Mouse (Mus musculus) MEL (cell line): ENCODE data around the gene Dscam. TPM values are rescaled to one million over a fixed set of nuclear protein-coding genes. Genes with fewer than 3 reads are reported as not detected.

Source experiments
- DNase-seq: peaks from one replicate; pipeline ENCODE4 v3.0.0; 2011; ENCODE audit warnings: low read depth, low spot score
- H3K27ac ChIP-seq: 2 replicates; pipeline ENCODE4 v1.5.1; 2012; ENCODE audit warnings: low read depth, mild to moderate bottlenecking, control low read depth, low read length, moderate library complexity; ENCODE audit not compliant: control insufficient read depth
- H3K27me3 ChIP-seq, 2 experiments: fragments of 150-350 bp in 1 of 2; sonication (generic) in 1 of 2; 2 replicates each; pipeline ENCODE4 v1.6.1; 2012; ENCODE audit warnings: low read length in 2 of 2, mild to moderate bottlenecking in 2 of 2, improper control_type of control experiment in 1 of 2, moderate library complexity in 1 of 2; ENCODE audit not compliant: insufficient read depth in 2 of 2, control insufficient read depth in 1 of 2
- H3K36me3 ChIP-seq, 2 experiments: 2 replicates each; pipeline ENCODE4 v1.6.1; 2012 to 2014; ENCODE audit warnings: low read length in 2 of 2, improper control_type of control experiment in 1 of 2, inconsistent platforms in 1 of 2, mild to moderate bottlenecking in 1 of 2; ENCODE audit not compliant: insufficient read depth in 2 of 2, control insufficient read depth in 1 of 2
- H3K4me1 ChIP-seq, 2 experiments: fragments of 150-350 bp in 1 of 2; sonication (generic) in 1 of 2; 2 replicates each; pipeline ENCODE4 v1.6.1; 2012; ENCODE audit warnings: low read length in 2 of 2, improper control_type of control experiment in 1 of 2, mild to moderate bottlenecking in 1 of 2; ENCODE audit not compliant: insufficient read depth in 2 of 2, control insufficient read depth in 1 of 2
- H3K4me3 ChIP-seq, 2 experiments: fragments of 150-350 bp in 1 of 2; sonication (generic) in 1 of 2; 2 replicates each; pipeline ENCODE4 v1.5.1; 2012; ENCODE audit warnings: low read depth in 2 of 2, low read length in 2 of 2, mild to moderate bottlenecking in 2 of 2, moderate library complexity in 2 of 2, control low read depth in 1 of 2, improper control_type of control experiment in 1 of 2; ENCODE audit not compliant: control insufficient read depth in 1 of 2, insufficient read depth in 1 of 2
- H3K79me2 ChIP-seq: 2 replicates; pipeline ENCODE4 v1.6.1; 2012; ENCODE audit warnings: mild to moderate bottlenecking, low read length, moderate library complexity; ENCODE audit not compliant: control insufficient read depth, poor library complexity, insufficient read depth
- H3K9ac ChIP-seq: 2 replicates; pipeline ENCODE4 v1.6.1; 2012; ENCODE audit warnings: low read depth, mild to moderate bottlenecking, control low read depth, low read length, moderate library complexity; ENCODE audit not compliant: control insufficient read depth, poor library complexity, severe bottlenecking
- H3K9me3 ChIP-seq: fragments of 150-350 bp; sonication (generic); replicated peaks from 2 replicates; pipeline ENCODE4 v1.6.1; 2012; ENCODE audit warnings: mild to moderate bottlenecking, low read length, improper control_type of control experiment, moderate library complexity; ENCODE audit not compliant: insufficient read depth
- BHLHE40 ChIP-seq: IDR thresholded peaks from 2 replicates; pipeline ENCODE4 v1.6.1; 2012; ENCODE audit warnings: low read depth, mild to moderate bottlenecking, inconsistent platforms, low read length, improper control_type of control experiment, borderline replicate concordance
- ELF1 ChIP-seq: IDR thresholded peaks from 2 replicates; pipeline ENCODE4 v1.6.1; 2014; ENCODE audit warnings: low read depth, mild to moderate bottlenecking, inconsistent platforms, low read length, improper control_type of control experiment, moderate library complexity
- EP300 ChIP-seq, 2 experiments: IDR thresholded peaks; 2 replicates each; pipeline ENCODE4 v1.6.1; 2011; ENCODE audit warnings: improper control_type of control experiment in 2 of 2, low read length in 2 of 2, low read depth in 1 of 2, mild to moderate bottlenecking in 1 of 2
- MAX ChIP-seq: IDR thresholded peaks from 2 replicates; pipeline ENCODE4 v1.6.1; 2011; ENCODE audit warnings: low read length, improper control_type of control experiment
- MEF2A ChIP-seq: IDR thresholded peaks from 2 replicates; pipeline ENCODE4 v1.6.1; 2014; ENCODE audit warnings: low read depth, mild to moderate bottlenecking, inconsistent platforms, low read length, improper control_type of control experiment; ENCODE audit not compliant: poor library complexity, insufficient replicate concordance, severe bottlenecking; ENCODE audit errors: extremely low read depth
- MYB ChIP-seq: IDR thresholded peaks from 2 replicates; pipeline ENCODE4 v1.6.1; 2011; ENCODE audit warnings: mild to moderate bottlenecking, low read depth, low read length, improper control_type of control experiment
- MYC ChIP-seq: IDR thresholded peaks from 2 replicates; pipeline ENCODE4 v1.6.1; 2011; ENCODE audit warnings: low read depth, mild to moderate bottlenecking, low read length, improper control_type of control experiment, moderate library complexity
- NELFE ChIP-seq: IDR thresholded peaks from 2 replicates; pipeline ENCODE4 v1.6.1; 2011; ENCODE audit warnings: low read depth, low read length, improper control_type of control experiment
- NRF1 ChIP-seq: IDR thresholded peaks from 2 replicates; pipeline ENCODE4 v1.6.1; 2014; ENCODE audit warnings: low read depth, mild to moderate bottlenecking, inconsistent platforms, low read length, improper control_type of control experiment, moderate library complexity; ENCODE audit not compliant: poor library complexity, insufficient read depth, severe bottlenecking
- POLR2A ChIP-seq, 2 experiments: IDR thresholded peaks; 2 replicates each; pipeline ENCODE4 v1.6.1; 2011 to 2012; ENCODE audit warnings: low read length in 2 of 2, mild to moderate bottlenecking in 2 of 2, control low read depth in 1 of 2, improper control_type of control experiment in 1 of 2, low read depth in 1 of 2, moderate library complexity in 1 of 2; ENCODE audit not compliant: control insufficient read depth in 1 of 2, insufficient read depth in 1 of 2, poor library complexity in 1 of 2
- POLR2AphosphoS2 ChIP-seq: IDR thresholded peaks from 2 replicates; pipeline ENCODE4 v1.6.1; 2011; ENCODE audit warnings: low read length, improper control_type of control experiment
- POLR2AphosphoS5 ChIP-seq: IDR thresholded peaks from 2 replicates; pipeline ENCODE4 v1.6.1; 2012; ENCODE audit warnings: low read depth, borderline replicate concordance, mild to moderate bottlenecking, inconsistent platforms, low read length, moderate library complexity, mixed read lengths
- RCOR1 ChIP-seq: IDR thresholded peaks from 2 replicates; pipeline ENCODE4 v1.6.1; 2012; ENCODE audit warnings: low read depth, mild to moderate bottlenecking, inconsistent platforms, low read length, improper control_type of control experiment
- SIN3A ChIP-seq: IDR thresholded peaks from 2 replicates; pipeline ENCODE4 v1.6.1; 2012; ENCODE audit warnings: low read length, improper control_type of control experiment, inconsistent platforms
- TBP ChIP-seq: IDR thresholded peaks from 2 replicates; pipeline ENCODE4 v1.8.0; 2011; ENCODE audit warnings: low read depth, low read length, improper control_type of control experiment
- UBTF ChIP-seq: IDR thresholded peaks from 2 replicates; pipeline ENCODE4 v1.6.1; 2012; ENCODE audit warnings: low read depth, mild to moderate bottlenecking, inconsistent platforms, low read length, improper control_type of control experiment, moderate library complexity, borderline replicate concordance; ENCODE audit not compliant: insufficient read depth
- ZC3H11A ChIP-seq: IDR thresholded peaks from 2 replicates; pipeline ENCODE4 v1.6.1; 2012; ENCODE audit warnings: low read depth, mild to moderate bottlenecking, inconsistent platforms, low read length, improper control_type of control experiment
- ZKSCAN1 ChIP-seq: IDR thresholded peaks from 2 replicates; pipeline ENCODE4 v1.6.1; 2012; ENCODE audit warnings: low read depth, mild to moderate bottlenecking, inconsistent platforms, low read length, improper control_type of control experiment, moderate library complexity
- ZMIZ1 ChIP-seq: IDR thresholded peaks from 2 replicates; pipeline ENCODE4 v1.6.1; 2012; ENCODE audit warnings: low read depth, mild to moderate bottlenecking, inconsistent platforms, low read length, improper control_type of control experiment, moderate library complexity
- ZNF384 ChIP-seq: IDR thresholded peaks from 2 replicates; pipeline ENCODE4 v1.6.1; 2012; ENCODE audit warnings: low read depth, mild to moderate bottlenecking, inconsistent platforms, low read length, improper control_type of control experiment
- polyA plus RNA-seq, 2 experiments: library from polyadenylated mRNA; stranded (reverse) in 1 of 2; unstranded in 1 of 2; fragments of >175 nt in 1 of 2; fragments of >200 nt in 1 of 2; gene quantifications; 2 replicates each; pipeline versions ENCODE4 v1.2.1 to v1.2.4; 2012; ENCODE audit warnings: low replicate concordance in 2 of 2, low read depth in 1 of 2; ENCODE audit not compliant: insufficient read length in 2 of 2, insufficient read depth in 1 of 2, missing spikeins in 1 of 2
- total RNA-seq: library from RNA; depleted of rRNA; stranded (reverse); fragments of 300-350 nt; gene quantifications from 2 replicates; pipeline ENCODE4 v1.2.3, GENCODE M21; 2012

Dscam gene
- total and polyA plus RNA-seq, 3 experiments: not detected

DNA sequence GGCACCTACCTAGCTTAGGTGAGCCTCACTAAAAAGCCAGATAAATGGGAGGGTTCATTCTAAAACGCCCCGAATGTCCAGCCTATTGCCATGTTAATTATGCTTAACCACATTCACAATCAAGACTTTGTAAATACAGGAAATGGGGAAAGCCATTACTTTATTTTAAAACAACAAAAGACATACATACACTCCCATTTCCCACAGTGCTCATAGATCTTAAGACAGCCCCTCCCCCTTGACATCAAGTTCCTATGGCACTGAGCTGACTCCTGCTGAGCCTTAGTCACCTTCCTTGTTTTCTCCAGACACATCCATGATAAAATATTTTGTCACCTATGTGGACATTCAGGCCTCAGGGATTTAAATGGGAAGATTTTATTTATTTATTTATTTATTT is 4.4 kb downstream of the Dscam start (continued):
- TF ChIP-seq MAX (no peak), MYB (no peak), SIN3A (no peak), UBTF (no peak), RCOR1 (no peak)

DNA sequence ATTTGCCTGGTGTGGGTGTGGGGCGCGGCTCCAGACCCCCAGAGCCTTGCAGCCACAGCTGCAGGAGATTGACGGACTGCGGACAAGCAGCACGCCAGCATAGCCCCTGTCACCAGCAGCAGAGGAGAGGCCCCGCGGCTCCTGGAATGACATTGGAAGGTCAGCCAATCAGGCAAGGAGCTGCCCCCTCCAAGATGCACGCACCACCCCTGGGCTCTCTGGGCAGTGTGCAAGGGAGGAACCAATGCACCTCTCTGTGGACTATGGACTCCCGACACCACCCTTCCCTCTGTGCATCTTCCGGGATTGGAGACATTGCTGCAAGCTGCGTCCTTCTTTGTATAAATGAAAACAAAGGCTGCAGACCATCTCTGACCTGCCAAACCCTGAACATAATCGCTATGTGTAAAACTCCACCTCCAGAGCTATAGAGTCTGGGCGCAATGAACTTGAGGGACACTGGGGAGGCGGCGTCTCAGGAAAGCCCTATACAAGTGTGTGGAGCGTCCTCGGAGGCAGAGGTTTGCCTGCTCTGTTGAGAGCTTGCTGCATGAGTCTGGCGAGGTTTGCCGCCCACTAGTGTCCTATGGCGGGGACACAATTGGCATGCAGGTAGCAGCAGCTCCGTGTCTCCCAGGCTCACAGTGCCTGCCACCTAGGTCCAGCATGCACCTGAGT is 5.0 kb downstream of the Dscam start:
- Histone ChIP-seq H3K9me3 (no peaks in the 10 kb centered on the region), H3K27me3 (no peaks in the 10 kb centered on the region), H3K9ac (no peak overlapping the region), H3K4me1 (no peaks in the 10 kb centered on the region), H3K4me3 (no peak overlapping the region), H3K79me2 (no peaks in the 10 kb centered on the region), H3K27ac (no peak overlapping the region), H3K36me3 (no peaks in the 10 kb centered on the region)
- DNase-seq: no peak
- no peak for TF ChIP-seq ZNF384
- TF ChIP-seq ZC3H11A: no peak
- TF ChIP-seq EP300 (IDR thresholded peaks at IDR 0.05; ENCODE audit: low read depth in 1 of 2, low read length in 2 of 2): no peak
- no peak for TF ChIP-seq MYB

DNA sequence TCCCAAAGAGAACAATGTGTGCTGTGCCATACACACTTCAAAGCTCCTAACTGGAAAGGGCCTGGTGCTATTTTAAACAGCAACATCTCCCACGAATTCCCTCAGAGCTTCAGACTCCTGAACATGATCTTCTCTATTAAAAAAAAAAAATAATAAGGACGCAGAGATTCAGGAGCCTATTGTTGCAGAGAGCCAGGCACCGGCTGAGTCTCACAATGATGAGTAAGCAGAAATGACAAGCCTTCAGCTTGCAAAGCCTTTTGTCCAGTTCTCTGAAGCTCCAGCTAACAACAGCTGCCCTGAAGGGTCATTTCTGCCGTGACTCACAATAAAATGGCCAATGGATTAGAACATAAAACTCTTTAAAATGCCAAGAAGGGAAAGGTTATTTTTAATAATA is 12.3 kb downstream of the Dscam start:
- Histone ChIP-seq H3K36me3 (no peaks in the 10 kb centered on the region), H3K4me1 (no peaks in the 10 kb centered on the region), H3K27ac (no peak overlapping the region), H3K27me3 (no peaks in the 10 kb centered on the region), H3K9me3 (no peaks in the 10 kb centered on the region), H3K4me3 (no peak overlapping the region), H3K79me2 (no peaks in the 10 kb centered on the region), H3K9ac (no peak overlapping the region)
- TF ChIP-seq ZMIZ1: no peak
- no peak for TF ChIP-seq RCOR1
- TF ChIP-seq MEF2A: no peak
- no peak for DNase-seq

DNA sequence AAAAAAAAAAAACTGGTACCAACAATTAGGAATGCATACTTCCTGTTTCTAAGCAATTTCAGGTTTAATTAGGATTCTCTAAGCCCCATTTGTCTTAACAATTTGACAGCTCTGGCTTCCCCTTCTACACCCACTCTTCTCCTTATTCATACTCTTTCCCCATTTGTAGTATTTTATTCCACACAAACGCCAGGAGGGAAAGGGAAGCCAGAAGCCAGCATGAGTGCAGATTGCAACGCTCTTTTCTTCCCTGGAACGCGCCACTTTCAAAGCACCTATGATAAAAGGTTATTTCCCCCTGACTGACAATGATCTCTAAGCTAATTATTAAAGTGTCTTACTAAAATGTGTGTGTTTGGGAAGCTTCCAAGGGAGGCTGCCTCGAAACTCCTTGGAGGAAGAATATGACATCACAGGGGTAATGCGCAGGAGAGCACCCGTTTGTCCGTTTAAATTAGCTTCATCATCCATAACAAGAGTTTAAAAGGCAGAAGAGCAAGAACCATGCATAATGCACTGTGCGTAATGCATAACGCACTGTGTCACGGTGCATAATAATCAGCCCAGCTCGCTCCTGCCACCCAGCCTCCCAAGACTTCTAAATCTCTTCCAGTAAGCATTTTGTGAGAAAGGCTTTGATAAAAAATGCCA is 25.9 kb downstream of the Dscam start:
- H3K27me3 ChIP-seq: no peaks in the 10 kb centered on the region
- H3K9ac ChIP-seq: no peak overlapping the region
- no peak for DNase-seq
- no peaks in the 10 kb centered on the region for H3K79me2 ChIP-seq
- no peaks in the 10 kb centered on the region for H3K9me3 ChIP-seq
- no peaks in the 10 kb centered on the region for H3K36me3 ChIP-seq
- TF ChIP-seq BHLHE40 (no peak), ELF1 (no peak), ZKSCAN1 (no peak), MYC (no peak), MAX (no peak), POLR2A (IDR thresholded peaks at IDR 0.05; ENCODE audit: control insufficient read depth in 1 of 2, insufficient read depth in 1 of 2, low read depth in 1 of 2, low read length in 2 of 2, poor library complexity in 1 of 2) (no peak), POLR2AphosphoS2 (no peak), NRF1 (no peak), ZMIZ1 (no peak), POLR2AphosphoS5 (no peak), SIN3A (no peak), TBP (no peak), NELFE (no peak)
- no peaks in the 10 kb centered on the region for H3K4me1 ChIP-seq
- H3K4me3 ChIP-seq: no peak overlapping the region
- no peak overlapping the region for H3K27ac ChIP-seq
